Mouse (Mus musculus): ENCODE data around the gene Synm.

Synm gene

DNA sequence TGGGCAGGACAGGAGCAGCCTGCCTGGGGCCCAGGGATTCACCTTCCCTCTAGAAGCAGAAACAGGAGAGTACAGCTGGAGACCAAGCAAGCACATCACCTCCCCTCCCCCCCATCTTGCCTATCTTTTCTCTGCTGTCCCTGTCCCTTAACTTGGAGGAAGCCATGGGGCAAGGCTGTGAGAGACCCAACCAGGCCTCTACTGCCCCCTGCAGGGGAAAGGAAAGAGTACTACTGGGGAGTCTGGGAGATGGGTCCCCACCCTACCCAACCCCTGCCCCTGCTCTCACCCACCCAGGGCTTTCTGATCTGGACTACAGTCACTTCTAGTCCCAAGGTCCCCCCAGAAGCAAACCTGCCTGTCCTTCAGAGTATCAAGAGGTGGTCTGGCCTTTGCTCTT, 58.7 kb downstream of the Synm start:
- DNase-seq (ENCODE audit: low read depth, low spot score), result no peak

DNA sequence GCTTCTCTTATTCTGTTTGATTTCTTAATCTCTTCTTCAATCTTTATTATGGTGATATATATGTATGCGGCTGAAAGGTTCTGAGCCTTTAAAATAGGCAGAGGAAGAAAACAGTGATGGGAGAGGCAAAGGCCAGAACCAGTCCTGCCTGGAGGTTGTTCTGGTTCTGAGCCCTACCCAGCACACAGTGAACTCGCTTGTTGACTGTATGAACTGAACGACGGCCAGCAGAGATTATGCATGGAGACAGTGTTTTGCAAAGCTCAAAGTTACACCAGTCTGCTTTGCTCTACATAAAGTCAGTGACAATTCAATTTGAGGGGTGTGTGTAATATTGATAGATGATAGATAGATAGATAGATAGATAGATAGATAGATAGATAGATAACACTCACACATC, 60.2 kb downstream of the Synm start:
- DNase-seq (ENCODE audit: low read depth, low spot score), result no peak

DNA sequence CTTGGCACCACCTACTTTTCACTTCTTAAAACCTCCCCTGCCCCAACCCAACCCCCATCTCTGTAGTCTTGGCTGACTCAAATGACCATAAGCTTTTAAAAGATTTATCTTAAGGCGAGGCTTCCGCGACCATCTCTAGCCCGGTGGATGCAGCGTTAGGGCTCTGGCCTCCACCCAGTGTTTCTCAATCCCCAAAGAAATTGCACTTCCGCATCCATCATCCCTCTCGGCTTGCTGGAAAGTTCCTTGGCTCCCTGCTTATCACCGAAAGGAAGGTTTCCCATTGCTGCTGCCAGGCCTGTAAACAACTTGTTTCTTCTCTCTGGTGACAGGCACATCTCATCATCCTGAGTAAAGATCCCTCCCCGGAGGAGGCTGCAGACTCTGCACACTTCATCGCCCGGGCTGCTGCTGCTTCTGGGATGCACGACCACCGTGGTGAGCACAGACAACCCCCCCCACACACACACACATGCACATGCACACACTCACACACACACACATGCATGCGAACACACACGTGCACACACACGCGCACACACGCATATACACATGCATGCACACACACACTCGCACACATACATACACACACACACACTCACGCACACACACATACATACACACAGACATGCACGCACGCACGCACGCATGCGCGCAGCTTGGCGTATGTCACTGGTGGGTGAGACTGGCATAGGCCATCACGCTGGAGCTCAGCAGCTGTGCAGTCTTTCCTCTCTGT, 61.5 kb downstream of the Synm start:
- no peak for DNase-seq (ENCODE audit: low read depth, low spot score)

DNA sequence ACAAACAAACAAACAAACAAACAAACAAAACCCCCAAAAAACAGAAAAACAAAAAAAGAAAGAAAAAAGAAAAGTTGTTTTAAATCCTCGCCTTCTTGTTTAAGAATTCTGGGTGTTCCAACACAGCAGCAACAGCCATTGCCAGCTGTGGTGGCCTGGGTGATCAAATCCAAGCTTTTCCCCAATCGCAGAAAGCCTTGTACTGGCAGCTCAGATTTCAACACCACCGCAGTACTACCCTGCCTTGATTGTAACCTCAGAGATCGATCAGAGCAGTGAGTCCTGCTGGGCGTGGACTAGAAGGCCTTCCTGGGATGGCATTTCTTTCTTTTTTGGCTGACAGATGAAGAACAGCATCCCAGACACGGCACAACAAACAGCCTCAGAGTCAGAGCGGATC, 63.6 kb downstream of the Synm start:
- DNase-seq (ENCODE audit: low read depth, low spot score), result no peak

DNA sequence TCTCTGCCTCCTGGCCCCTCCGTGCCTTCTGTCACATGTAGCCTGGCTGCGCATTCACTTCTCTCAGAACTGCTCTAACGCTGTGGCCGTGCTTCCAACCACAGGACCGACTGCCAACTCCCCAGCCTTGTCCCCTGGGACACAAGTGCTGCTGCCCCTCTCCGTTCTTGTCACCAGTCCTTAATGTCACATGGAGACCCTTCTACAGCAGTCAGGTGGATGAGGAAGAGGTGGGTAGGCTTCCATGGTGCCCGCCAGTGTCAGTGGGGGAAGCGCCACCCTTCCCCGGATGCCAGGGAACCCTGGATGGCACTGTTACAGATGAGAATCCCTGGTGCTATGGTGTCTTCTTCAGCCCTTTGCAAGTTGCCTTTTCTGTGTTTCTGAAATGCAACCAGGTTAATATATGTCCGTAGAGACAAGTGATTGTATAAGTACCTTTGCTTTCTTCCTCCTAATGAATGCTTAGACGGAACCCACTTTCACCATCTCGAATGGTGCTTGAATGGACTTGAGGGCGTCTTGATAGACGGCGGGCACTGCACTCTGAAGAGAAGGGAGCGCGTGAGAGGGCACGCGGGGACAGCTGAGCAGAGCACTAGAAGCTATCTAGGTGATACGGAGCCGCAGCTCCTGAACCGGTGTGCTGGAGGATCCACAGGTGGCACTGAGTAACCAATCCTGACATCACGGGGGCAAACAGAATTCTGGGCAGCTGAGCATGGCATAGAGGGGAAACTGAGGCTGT, 66.6 kb downstream of the Synm start:
- no peak for DNase-seq (ENCODE audit: low read depth, low spot score)

DNA sequence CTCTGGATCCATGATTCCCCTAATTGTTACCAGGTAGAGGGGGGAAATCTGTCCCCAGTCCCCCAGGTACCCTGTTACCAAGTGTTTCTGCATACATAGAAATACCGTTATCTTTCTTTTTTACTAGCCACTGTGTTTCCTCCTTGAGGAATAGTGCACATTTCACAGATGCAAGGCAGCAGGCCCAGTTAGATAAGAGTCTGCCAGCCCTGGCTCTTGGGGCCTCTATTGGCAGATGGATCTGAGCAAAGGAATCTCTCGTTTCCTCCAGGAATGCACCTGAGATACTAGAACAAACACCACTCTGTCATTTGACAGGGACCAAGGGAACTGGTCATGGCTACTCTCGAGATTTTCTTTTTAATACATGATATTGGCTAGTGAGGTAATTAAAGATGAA, 67.4 kb downstream of the Synm start:
- DNase-seq (ENCODE audit: low read depth, low spot score), result no peak

DNA sequence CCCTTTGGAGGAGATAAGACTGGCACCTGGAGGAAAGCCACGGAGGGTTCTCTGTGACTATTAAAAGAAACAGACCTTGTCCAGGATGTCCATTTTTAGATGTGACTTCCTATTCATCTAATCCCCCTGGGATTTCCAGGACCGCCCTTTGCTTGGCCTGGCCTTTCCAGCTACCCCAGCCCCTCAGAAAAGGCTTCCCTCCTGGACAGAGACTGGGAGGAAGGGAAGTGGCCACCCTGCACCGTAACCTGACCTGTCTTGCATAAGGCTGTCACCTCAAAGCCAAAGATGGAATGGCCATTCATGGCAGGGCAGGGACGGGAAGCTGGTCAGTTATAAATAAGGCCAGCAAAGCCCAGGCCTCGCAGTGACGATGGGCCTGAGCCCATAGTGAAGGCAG, 68.5 kb downstream of the Synm start:
- no peak for DNase-seq (ENCODE audit: low read depth, low spot score)

DNA sequence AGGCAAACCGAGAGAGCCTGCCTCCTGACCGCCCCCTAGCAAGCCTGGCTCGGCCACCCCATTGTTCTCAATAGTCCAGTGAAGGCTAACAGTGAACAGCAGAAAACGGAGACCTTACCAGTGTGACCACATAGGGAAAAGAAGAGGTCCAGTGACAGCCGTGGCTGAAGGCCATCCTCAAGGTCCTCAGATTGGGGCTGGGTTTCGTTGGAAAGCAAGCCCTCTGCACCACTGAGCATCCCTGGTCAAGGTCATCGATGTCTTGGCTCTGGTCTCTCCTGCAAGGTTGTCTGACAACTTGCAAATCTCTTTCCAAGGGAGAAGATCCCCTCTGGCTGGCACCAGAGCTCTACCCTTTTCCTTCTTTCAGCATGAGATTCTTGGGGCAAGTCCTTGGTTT, 69.7 kb downstream of the Synm start:
- no peak for DNase-seq (ENCODE audit: low read depth, low spot score)

DNA sequence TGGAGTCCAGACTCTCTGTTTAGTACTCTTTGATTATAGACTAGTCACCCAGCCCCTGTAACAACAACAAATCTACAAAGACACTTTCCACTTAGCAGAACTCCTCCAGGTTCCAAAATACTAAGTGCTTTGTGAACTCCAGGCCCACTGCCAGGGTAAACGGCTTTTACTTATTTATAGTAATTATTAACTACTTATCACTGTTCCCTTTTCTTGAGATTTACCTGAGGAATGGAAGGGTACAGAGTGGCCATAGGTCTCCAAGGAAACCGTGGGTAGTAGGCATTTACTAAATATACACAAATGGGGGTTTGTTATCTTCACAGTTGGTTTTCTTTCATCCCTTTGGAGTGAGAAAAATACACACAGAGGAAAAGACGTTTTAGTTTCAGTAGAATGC, 71.3 kb downstream of the Synm start:
- DNase-seq (ENCODE audit: low read depth, low spot score), result no peak

DNA sequence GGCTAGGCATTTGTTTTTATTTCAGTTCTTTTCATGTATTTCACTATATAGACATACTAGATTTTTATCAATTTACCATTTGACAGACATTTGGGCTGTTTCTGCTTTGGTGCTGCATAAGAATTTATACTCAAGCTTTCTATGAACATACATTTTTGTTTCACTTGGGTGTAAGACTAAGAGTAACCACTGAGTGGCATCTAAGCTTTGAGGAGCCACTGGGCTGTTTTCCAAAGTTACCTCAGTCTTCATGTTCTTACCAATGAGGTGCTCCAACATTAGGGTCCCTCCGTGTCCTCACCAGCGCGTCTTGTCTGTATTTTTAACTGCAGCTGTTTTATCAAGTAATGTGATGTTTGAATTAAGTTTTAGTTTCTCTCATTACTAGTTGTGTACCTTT, 73.0 kb downstream of the Synm start:
- DNase-seq (ENCODE audit: low read depth, low spot score), result no peak

DNA sequence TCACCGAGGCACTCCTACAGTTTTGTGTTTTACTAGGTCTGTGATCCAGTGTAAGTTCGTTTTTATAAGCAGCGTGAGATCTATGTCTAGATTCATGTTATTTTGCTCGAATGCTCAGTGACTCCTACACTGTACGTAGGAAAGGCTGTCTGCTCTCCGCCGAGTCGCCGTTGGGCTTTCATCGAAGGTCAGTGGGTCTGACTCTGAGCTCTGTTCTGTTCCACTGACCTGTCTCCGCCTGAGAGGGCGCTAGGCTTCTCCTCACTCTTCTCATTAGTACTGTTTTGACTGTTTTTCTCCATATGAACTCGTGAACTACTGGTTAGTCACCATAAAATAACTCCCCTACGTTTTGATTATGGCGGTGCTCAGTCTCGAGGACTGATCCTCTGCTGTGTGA, 76.5 kb downstream of the Synm start:
- no peak for DNase-seq (ENCODE audit: low read depth, low spot score)

DNA sequence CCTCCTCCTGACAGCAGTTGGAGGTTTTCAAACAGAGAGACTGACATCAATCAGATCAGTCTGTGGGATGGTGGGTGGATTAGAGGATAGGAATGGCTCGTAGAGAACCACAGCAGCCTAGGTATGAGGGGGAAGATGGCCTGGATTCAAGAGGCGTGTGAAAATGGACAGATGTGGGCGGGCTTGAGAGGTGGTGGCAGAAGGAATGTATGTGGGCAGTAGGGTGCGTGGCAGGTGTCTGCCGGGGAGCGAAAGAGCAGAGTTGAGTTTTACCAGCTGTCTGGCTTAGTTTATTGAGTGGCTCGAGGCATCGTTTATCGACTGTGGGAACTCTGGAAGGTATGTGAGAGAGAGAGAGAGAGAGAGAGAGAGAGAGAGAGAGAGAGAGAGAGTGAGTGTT, 78.5 kb downstream of the Synm start:
- DNase-seq (ENCODE audit: low read depth, low spot score), result no peak

Measured in brain, embryonic 18.5 days (tissue).